Mouse (Mus musculus): ENCODE measurements around the gene Corin. TPM values are rescaled to one million over a fixed set of nuclear protein-coding genes. Genes with fewer than 3 reads are reported as not detected.

The Corin gene
- polyA plus RNA-seq, 1 experiment from 2014 or later = 1.4 TPM

GRCm38 (mm10) chr5:72250180-72250579 is 254.1 kb downstream of the Corin start:
- WGBS = 95% methylated on average over 1 of the region's 1 CpGs
- Histone ChIP-seq H3K9ac (replicated peaks; ENCODE audit: low read depth, low read length) (no peak overlapping the region), H3K4me3 (ENCODE audit: low read depth, low read length) (no peak overlapping the region), H3K9me3 (ENCODE audit: control insufficient read depth, low read depth, low read length) (no peaks in the 10 kb centered on the region), H3K4me1 (ENCODE audit: control insufficient read depth, insufficient read depth, low read length) (no peaks in the 10 kb centered on the region), H3K27ac (ENCODE audit: low read length) (no peak overlapping the region), H3K27me3 (ENCODE audit: control insufficient read depth, insufficient read depth, low read length) (no peaks in the 10 kb centered on the region), H3K4me2 (replicated peaks; ENCODE audit: low read depth, low read length) (no peak overlapping the region), H3K36me3 (ENCODE audit: control insufficient read depth, insufficient read depth, low read length) (no peaks in the 10 kb centered on the region)
- no peak for ATAC-seq (ENCODE audit: insufficient number of reproducible peaks, insufficient read depth, low FRiP score, low read depth)

Other genes starting within 250 kb of the Corin start
- gene Nfxl1, start 55.2 kb upstream of the Corin start, polyA plus RNA-seq (2014; fragmentation: Nextera tagmentation; extraction: Ambion mirVana) = 22.5 and 24.2 TPM in 2 replicates
- 0.25 TPM in 1 of 2 replicates, not detected in the other for gene Zar1, start 76.8 kb upstream of the Corin start, polyA plus RNA-seq (2014; fragmentation: Nextera tagmentation; extraction: Ambion mirVana)
- gene Gm5868, start 83.1 kb upstream of the Corin start, polyA plus RNA-seq (2014; fragmentation: Nextera tagmentation; extraction: Ambion mirVana) = 0.21 and 0.29 TPM in 2 replicates
- not detected in 2 replicates for gene Cnga1, start 139.8 kb upstream of the Corin start, polyA plus RNA-seq (2014; fragmentation: Nextera tagmentation; extraction: Ambion mirVana)
- gene Nipal1, start 143.3 kb upstream of the Corin start, polyA plus RNA-seq (2014; fragmentation: Nextera tagmentation; extraction: Ambion mirVana) = 3.5 and 5.1 TPM in 2 replicates
- gene Txk, start 248.3 kb upstream of the Corin start, polyA plus RNA-seq (2014; fragmentation: Nextera tagmentation; extraction: Ambion mirVana) = 0.29 and 0.32 TPM in 2 replicates